Mouse (Mus musculus) gastrocnemius, postnatal 4 days (tissue): ENCODE measurements around the gene Vmn2r13. TPM values are rescaled to one million over a fixed set of nuclear protein-coding genes. Genes with fewer than 3 reads are reported as not detected.
"Not testable (repeated sequence)": the region's sequence is repeated elsewhere in the genome, so short reads cannot be mapped to it uniquely, and the experiment has no call there.

ENCODE experiments used
- DNase-seq, 2 experiments: peaks; one replicate each; pipeline ENCODE4 v3.0.0; 2021 to 2022; ENCODE audit warnings: low spot score in 2 of 2, mixed read lengths in 2 of 2
- long read RNA-seq, 2 experiments: library from polyadenylated mRNA; stranded (forward); transcript quantifications; one replicate each; pipeline ENCODE4 v2.0.0; 2021
- total RNA-seq, 2 experiments: library from RNA; stranded (reverse); gene quantifications; 2 replicates each; pipeline ENCODE4 v1.2.3; 2021

Gene Vmn2r13
- not detected for total RNA-seq
- long read RNA-seq, experiment 1: 0 reads
- long read RNA-seq, experiment 2: 0 reads

DNA sequence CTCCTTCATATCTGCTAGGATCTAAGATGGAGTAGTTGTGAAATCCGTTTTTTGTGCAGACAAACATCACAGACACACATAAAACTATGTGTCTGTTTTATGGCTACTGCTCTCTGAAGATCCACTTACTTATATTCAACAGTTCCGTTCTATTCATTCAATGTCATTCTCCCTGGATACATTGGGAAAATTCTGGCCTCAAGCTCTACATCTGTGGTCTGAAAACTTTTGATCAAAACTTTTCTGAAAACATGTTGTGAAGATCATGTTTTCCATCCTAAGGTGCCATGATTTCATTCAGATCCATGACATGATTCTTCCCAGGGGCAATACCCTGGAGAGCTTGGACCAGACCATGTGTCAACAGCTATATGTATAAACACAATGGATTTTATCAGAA, at the start of gene Vmn2r13:
TSS of gene Vmn2r13 (minus strand) at position 101 of the 400 bp plus-strand sequence.
- DNase-seq: not testable (repeated sequence)

DNA sequence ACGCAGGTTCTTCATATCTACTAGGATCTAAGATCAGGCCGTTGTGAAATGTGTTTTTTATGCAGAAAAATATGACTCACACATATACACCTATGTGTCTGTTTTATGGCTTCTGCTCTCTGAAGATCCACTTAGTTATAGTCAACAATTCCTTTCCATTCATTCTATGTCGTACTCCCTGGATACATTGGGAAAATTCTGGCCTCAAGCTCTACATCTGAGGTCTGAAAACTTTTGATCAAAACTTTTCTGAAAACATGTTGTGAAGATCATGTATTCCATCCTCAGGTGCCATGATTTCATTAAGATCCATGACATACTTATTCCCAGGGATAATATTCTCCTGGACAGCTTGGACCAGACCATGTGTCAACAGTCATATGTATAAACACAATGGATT, 32.6 kb upstream of the Vmn2r13 start, which contains the start of gene Vmn2r14:
TSS of gene Vmn2r14 (minus strand) at position 101 of the 400 bp plus-strand sequence.
- DNase-seq: no peak

- DNase-seq: not testable (repeated sequence)
Measured at GRCm38 (mm10) chr5:109166851-109167250, 25.1 kb downstream of the Vmn2r13 start.

- no peak for DNase-seq
Measured at GRCm38 (mm10) chr5:109160121-109160520, 31.9 kb downstream of the Vmn2r13 start.

DNA sequence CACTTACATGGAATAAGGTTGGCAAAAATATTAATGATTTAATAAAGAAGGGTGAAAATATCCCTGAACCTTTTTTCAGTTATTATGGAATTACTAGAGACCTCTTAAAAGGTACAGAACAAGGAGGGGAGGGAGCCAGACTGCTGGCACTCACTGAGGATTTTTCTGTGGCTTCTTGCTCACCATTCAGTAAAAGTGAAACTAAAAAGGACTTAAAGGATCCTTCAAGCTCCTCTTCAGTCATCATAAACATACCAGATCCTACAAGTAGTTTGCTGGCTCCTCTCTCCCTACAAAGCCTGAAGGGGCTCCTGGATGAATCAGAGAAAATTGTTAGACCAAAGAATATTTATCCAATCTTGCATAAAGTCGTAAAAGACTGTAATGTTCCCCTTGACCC, 32.4 kb downstream of the Vmn2r13 start:
- not testable (repeated sequence) for DNase-seq

DNA sequence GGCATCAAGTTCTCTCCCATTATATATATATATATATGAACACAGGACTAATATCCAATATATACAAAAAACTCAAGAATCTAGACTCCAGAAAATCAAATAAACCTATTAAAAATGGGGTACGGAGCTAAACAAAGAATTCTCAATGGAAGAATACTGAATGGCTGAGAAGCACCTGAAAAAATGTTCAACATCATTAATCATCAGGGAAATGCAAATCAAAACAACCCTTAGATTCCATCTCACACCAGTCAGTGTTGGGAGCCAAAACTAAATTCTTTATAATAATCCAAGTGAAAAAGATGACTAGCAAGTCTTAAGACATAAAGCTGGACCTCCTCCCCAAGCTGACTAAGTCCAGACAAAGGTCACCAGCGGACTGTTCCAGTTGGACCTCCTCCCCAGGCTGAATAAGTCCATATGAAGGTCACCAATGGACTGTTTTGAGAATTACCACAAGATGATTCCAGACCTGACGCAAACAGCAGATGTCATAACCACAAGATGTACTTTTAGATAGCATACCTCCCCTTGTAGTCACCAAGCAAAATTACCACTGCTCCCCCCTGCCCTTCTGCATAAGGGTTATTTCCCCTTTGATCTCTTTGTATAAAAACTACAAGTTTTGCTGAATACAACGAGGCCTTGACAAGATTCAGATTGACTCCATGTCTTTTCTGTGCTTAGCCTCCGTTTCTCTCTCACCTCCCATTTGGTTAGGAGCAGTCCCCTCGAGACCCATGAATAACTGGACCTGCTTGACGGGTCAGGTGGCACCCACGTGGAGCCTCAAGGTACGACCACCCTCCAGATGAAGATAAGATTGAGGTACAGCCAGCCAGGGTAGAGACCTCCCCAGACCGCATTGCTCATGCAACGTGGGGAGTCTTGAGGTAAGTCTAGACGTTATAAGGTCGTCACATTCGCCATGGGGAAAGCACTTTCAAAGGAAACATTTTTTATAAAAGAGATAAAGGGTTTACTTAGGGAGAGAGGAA, 33.2 kb downstream of the Vmn2r13 start:
- DNase-seq: not testable (repeated sequence)

GRCm38 (mm10) chr5:109139546-109139945, 52.5 kb downstream of the Vmn2r13 start:
- no peak for DNase-seq

DNA sequence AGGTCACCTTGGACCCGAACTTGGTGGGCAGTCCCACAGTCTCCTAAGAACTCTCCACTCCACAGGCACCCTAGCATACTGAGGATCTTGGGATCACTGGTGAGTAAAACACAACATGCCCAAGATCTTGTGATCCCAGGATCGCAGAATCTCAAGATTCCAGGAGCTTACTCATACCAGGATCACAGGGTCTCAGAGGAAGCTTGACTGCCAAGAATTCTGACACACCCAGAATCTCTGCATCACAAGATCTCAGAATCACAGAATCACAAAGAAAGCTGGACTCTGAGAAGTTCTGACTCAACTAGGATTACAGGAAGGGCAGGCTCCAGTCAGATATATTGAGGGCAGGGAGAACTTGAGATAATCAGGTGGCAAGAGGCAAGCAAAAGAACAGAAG, 55.3 kb downstream of the Vmn2r13 start:
- no peak for DNase-seq

Other genes with a start within 250 kb of the Vmn2r13 start
- gene Vmn2r10, start 185.7 kb downstream of the Vmn2r13 start, total RNA-seq: not detected
- not detected for gene Vmn2r11, start 132.6 kb downstream of the Vmn2r13 start, total RNA-seq
- gene Vmn2r12, start 94.2 kb downstream of the Vmn2r13 start, total RNA-seq: not detected
- gene Vmn2r14, start 32.5 kb upstream of the Vmn2r13 start, total RNA-seq: not detected
- gene Vmn2r15, start 105.4 kb upstream of the Vmn2r13 start, total RNA-seq: not detected
- not detected for gene Vmn2r16, start 138.0 kb upstream of the Vmn2r13 start, total RNA-seq
- gene Vmn2r17, start 227.5 kb upstream of the Vmn2r13 start, total RNA-seq: not detected